Mouse (Mus musculus) liver, postnatal 0 days (tissue): ENCODE measurements around the gene Zfp777. TPM values are rescaled to one million over a fixed set of nuclear protein-coding genes. Genes with fewer than 3 reads are reported as not detected.

Experiments
- ATAC-seq: fragments of 200-750 bp; cut with Nextera tagmentation; 2 replicates; pipeline ENCODE4 v1.8.0; 2017; ENCODE audit warnings: mild to moderate bottlenecking, moderate library complexity
- DNase-seq: peaks from one replicate; pipeline ENCODE4 v3.0.0-alpha.2; 2016
- H3K27ac ChIP-seq: fragments of 300-500 bp; sonication (generic); 2 replicates; pipeline ENCODE4 v1.5.1; 2014; ENCODE audit warnings: antibody characterized with exemption, moderate library complexity, mild to moderate bottlenecking, low read depth
- H3K27me3 ChIP-seq: fragments of 300-500 bp; sonication (generic); 2 replicates; pipeline ENCODE4 v1.6.1; 2014; ENCODE audit warnings: low read length, control low read depth, mixed read lengths; ENCODE audit not compliant: insufficient read depth
- H3K36me3 ChIP-seq: fragments of 300-500 bp; sonication (generic); replicated peaks from 2 replicates; pipeline ENCODE4 v1.6.1; 2014; ENCODE audit warnings: mild to moderate bottlenecking, control low read depth, low read length, moderate library complexity, mixed read lengths; ENCODE audit not compliant: insufficient read depth
- H3K4me1 ChIP-seq: fragments of 300-500 bp; sonication (generic); 2 replicates; pipeline ENCODE4 v1.6.1; 2014; ENCODE audit warnings: antibody characterized with exemption, mild to moderate bottlenecking, control low read depth; ENCODE audit not compliant: insufficient read depth
- H3K4me2 ChIP-seq: fragments of 300-500 bp; sonication (generic); 2 replicates; pipeline ENCODE4 v1.6.1; 2014; ENCODE audit warnings: low read depth, mild to moderate bottlenecking, low read length, moderate library complexity, mixed read lengths
- H3K4me3 ChIP-seq: fragments of 300-500 bp; sonication (generic); 2 replicates; pipeline ENCODE4 v1.5.1; 2014; ENCODE audit warnings: low read depth, low read length
- H3K9ac ChIP-seq: fragments of 300-500 bp; sonication (generic); replicated peaks from 2 replicates; pipeline ENCODE4 v1.6.1; 2014; ENCODE audit warnings: mild to moderate bottlenecking, moderate library complexity
- H3K9me3 ChIP-seq: fragments of 300-500 bp; sonication (generic); 2 replicates; pipeline ENCODE4 v1.6.1; 2016; ENCODE audit warnings: mild to moderate bottlenecking, control low read depth, low read length, mixed read lengths
- CTCF ChIP-seq: sonication (generic); IDR thresholded peaks from 2 replicates; pipeline ENCODE4 v1.5.1; 2016; ENCODE audit warnings: antibody characterized with exemption, low read depth
- EP300 ChIP-seq: IDR thresholded peaks from 2 replicates; pipeline ENCODE4 v1.6.1; 2016; ENCODE audit warnings: antibody characterized with exemption, low read depth, mild to moderate bottlenecking
- WGBS: fragments of 180-500 bp; shearing (Covaris S2); extraction: QIAGEN DNeasy Blood & Tissue Kit; methylation state at CpG from one replicate; pipeline ENCODE4 v1.1.7; 2014; ENCODE audit not compliant: insufficient replicate concordance; 5-methylcytosine and 5-hydroxymethylcytosine counted together
- polyA plus RNA-seq: library from polyadenylated mRNA; unstranded; fragments of >200 nt; fragmentation: Nextera tagmentation; extraction: Ambion mirVana; gene quantifications from 2 replicates; pipeline ENCODE4 v1.2.1, GENCODE M21; 2015

Gene Zfp777
- polyA plus RNA-seq, 1 experiment from 2014 or later: 1.7 TPM

DNA sequence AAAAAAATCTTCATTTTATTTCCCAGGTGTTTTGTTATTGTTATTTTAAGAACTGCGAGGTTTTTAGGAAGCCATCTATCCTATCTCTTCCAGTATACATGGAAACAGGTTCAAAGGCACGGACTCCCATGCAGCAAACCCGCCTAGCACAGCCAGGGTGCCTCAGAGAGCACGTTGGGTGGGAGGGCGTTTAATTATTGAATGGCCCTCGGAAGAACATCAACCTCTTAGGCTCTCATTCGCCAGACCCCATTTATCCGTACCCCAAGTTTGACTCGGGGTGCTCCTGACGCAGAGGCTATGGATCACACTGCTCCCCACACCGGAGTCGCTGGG lies 1.6 kb downstream of the Zfp777 start:
- TF ChIP-seq EP300 (no peak), CTCF (no peak; the same call in 1 of the 2 replicates)
- Histone ChIP-seq H3K27me3 (no peaks in the 10 kb centered on the region), H3K4me1 (peaks cover 10% of the 10 kb centered on the region), H3K4me2 (peak overlapping the region; percentile 87), H3K36me3 (peaks cover 17% of the 10 kb centered on the region), H3K9ac (peak overlapping the region; percentile 87), H3K27ac (peak overlapping the region; percentile 89; the same call in 1 of the 2 replicates), H3K9me3 (no peaks in the 10 kb centered on the region), H3K4me3 (peak overlapping the region; percentile 61)
- ATAC-seq: no peak; the same call in 1 of the 2 replicates
- WGBS: 3% methylated on average over 12 of the region's 12 CpGs
- DNase-seq: no peak

DNA sequence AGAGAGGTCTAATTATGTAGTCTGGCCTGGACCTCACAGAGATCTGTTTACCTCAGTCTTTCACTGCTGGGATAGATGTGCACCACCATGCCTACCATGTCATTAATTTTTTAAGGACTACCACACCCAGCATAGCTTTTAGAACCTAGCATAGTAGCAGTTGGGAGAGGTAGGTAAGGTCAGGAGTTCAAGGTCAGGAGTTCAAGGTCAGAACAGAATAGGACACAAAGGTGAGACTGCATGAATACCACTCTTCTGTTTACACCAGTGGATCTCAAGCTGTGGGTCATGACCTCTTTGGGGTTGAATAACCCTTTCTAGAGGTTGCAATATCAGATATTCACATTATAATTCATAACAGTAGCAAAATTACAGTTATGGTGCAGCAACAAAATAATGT lies 16.1 kb downstream of the Zfp777 start:
- no peak overlapping the region for H3K27ac ChIP-seq
- no peak overlapping the region for H3K4me2 ChIP-seq
- ATAC-seq (no peak), DNase-seq (no peak)
- no peaks in the 10 kb centered on the region for H3K27me3 ChIP-seq
- H3K9ac ChIP-seq: no peak overlapping the region
- no peak overlapping the region for H3K4me3 ChIP-seq
- H3K4me1 ChIP-seq: no peaks in the 10 kb centered on the region
- H3K36me3 ChIP-seq: peaks cover 52% of the 10 kb centered on the region
- no peak for TF ChIP-seq CTCF
- no peak for TF ChIP-seq EP300
- no peaks in the 10 kb centered on the region for H3K9me3 ChIP-seq

- H3K9ac ChIP-seq: no peak overlapping the region
- no peak overlapping the region for H3K4me2 ChIP-seq
- H3K27ac ChIP-seq: no peak overlapping the region
- no peaks in the 10 kb centered on the region for H3K27me3 ChIP-seq
- no peak overlapping the region for H3K4me3 ChIP-seq
- TF ChIP-seq CTCF (peak; percentile 34), EP300 (no peak)
- no peaks in the 10 kb centered on the region for H3K4me1 ChIP-seq
- H3K9me3 ChIP-seq: 0 out of 2 replicates have a peak, but pooled peaks cover 2% of the 10 kb centered on the region
- no peak for ATAC-seq
- DNase-seq: no peak
- peaks cover 61% of the 10 kb centered on the region for H3K36me3 ChIP-seq
- 81% methylated on average over 10 of the region's 10 CpGs for WGBS
Observed at GRCm38 (mm10) chr6:48025905-48026660, 22.6 kb downstream of the Zfp777 start.

DNA sequence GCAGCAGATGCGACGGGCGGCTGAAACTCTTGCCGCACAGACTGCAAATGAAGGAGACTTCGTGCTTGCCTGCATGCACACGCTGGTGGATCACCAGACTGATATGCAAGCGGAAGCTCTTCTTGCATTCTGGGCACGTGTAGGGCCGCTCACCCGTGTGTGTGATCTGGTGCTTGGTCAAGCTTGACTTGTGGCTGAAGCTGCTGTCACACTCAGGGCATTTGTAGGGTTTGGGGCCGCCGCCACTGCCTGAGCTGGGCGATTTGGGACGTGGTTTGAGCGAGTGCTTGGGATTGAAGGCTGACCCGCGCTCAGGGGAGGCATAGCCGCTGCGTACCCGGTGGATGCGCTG lies 23.7 kb downstream of the Zfp777 start:
- no peak overlapping the region for H3K4me3 ChIP-seq
- no peak overlapping the region for H3K4me2 ChIP-seq
- H3K9ac ChIP-seq: no peak overlapping the region
- TF ChIP-seq CTCF (no peak), EP300 (no peak)
- H3K27ac ChIP-seq: no peak overlapping the region
- no peak for ATAC-seq
- WGBS: 87% methylated on average over 21 of the region's 21 CpGs
- H3K9me3 ChIP-seq: 0 out of 2 replicates have a peak, but pooled peaks cover 2% of the 10 kb centered on the region
- H3K27me3 ChIP-seq: no peaks in the 10 kb centered on the region
- DNase-seq: no peak
- peaks cover 56% of the 10 kb centered on the region for H3K36me3 ChIP-seq
- no peaks in the 10 kb centered on the region for H3K4me1 ChIP-seq

DNA sequence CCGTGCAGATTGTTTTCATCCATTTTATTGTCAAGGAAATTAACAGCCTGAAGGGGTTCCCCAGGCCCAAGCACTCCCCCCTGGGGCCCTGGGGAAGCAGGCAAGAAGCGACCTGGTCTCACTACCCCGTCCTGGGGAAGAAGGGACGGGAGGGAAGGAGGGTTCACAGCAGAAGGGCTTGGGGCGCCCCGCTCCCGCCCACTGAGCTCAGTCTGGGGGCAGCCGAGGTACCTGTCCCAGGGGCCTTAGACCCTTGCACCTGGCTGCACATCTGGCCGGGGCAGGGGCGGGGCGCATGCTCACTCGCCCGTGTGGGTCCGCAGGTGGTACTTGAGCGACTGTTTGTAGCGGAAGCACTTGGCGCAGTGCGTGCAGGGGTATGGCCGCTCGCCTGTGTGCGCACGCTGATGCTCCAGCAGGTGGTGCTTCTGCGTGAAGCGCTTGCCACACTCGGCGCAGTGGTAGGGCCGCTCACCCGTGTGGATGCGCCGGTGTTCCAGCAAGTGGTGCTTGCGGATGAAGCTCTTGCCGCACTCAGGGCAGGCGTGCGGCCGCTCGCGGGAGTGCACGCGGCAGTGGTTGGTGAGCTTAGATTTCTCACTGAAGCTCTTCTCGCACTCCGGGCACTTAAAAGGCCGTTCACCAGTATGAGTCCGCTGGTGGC lies 24.2 kb downstream of the Zfp777 start:
- no peaks in the 10 kb centered on the region for H3K4me1 ChIP-seq
- no peaks in the 10 kb centered on the region for H3K27me3 ChIP-seq
- no peak overlapping the region for H3K27ac ChIP-seq
- H3K9ac ChIP-seq: no peak overlapping the region
- H3K9me3 ChIP-seq: 0 out of 2 replicates have a peak, but pooled peaks cover 2% of the 10 kb centered on the region
- WGBS: 89% methylated on average over 43 of the region's 43 CpGs
- H3K4me3 ChIP-seq: no peak overlapping the region
- H3K36me3 ChIP-seq: peaks cover 53% of the 10 kb centered on the region
- DNase-seq (no peak), ATAC-seq (no peak)
- H3K4me2 ChIP-seq: no peak overlapping the region
- TF ChIP-seq EP300 (no peak), CTCF (no peak)

DNA sequence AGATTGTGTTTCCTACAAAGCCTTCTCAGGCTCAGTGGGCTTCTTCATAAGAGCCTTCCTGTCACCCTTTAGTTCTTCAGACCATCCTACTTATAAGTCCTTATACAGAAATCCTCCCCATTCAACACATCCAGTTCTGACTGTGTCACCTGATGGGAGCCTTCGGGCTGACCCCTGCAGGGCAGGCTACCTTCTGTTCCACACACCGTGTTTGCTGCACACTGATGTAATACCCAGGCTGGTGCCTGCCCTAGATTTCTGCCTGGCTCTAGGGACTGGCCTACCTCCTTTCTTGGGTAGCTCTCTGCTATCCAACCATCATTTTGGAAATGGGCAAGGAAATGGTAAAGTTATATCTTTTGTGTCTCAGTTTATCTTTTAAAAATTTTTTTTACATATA lies 26.0 kb downstream of the Zfp777 start:
- H3K9me3 ChIP-seq: 0 out of 2 replicates have a peak, but pooled peaks cover 2% of the 10 kb centered on the region
- DNase-seq: no peak
- H3K27me3 ChIP-seq: no peaks in the 10 kb centered on the region
- H3K4me1 ChIP-seq: no peaks in the 10 kb centered on the region
- no peak for ATAC-seq
- WGBS: 75% methylated on average over 2 of the region's 2 CpGs
- H3K4me2 ChIP-seq: no peak overlapping the region
- H3K4me3 ChIP-seq: no peak overlapping the region
- TF ChIP-seq CTCF: no peak
- no peak for TF ChIP-seq EP300
- H3K27ac ChIP-seq: no peak overlapping the region
- peaks cover 42% of the 10 kb centered on the region for H3K36me3 ChIP-seq
- no peak overlapping the region for H3K9ac ChIP-seq
